Mouse (Mus musculus) liver, embryonic 15.5 days (tissue): ENCODE data around the gene Mdfi. TPM values are rescaled to one million over a fixed set of nuclear protein-coding genes. Genes with fewer than 3 reads are reported as not detected.
A peak's percentile ranks its signal among the peaks of the same experiment; 100 is the strongest.

Experiments used
- ATAC-seq: fragments of 200-750 bp; cut with Nextera tagmentation; 2 replicates; pipeline ENCODE4 v1.8.0; 2017; ENCODE audit warnings: moderate number of reproducible peaks, mild to moderate bottlenecking, moderate library complexity; ENCODE audit not compliant: insufficient read depth
- H3K27ac ChIP-seq: fragments of 300-500 bp; sonication (generic); replicated peaks from 2 replicates; pipeline ENCODE4 v1.5.1; 2015; ENCODE audit warnings: mild to moderate bottlenecking, inconsistent platforms
- H3K27me3 ChIP-seq: fragments of 300-500 bp; sonication (generic); 2 replicates; pipeline ENCODE4 v1.6.1; 2015; ENCODE audit warnings: mild to moderate bottlenecking, inconsistent platforms
- H3K36me3 ChIP-seq: fragments of 300-500 bp; sonication (generic); replicated peaks from 2 replicates; pipeline ENCODE4 v1.6.1; 2015; ENCODE audit warnings: moderate library complexity, mild to moderate bottlenecking, inconsistent platforms
- H3K4me1 ChIP-seq: fragments of 300-500 bp; sonication (generic); replicated peaks from 2 replicates; pipeline ENCODE4 v1.6.1; 2015; ENCODE audit warnings: inconsistent platforms
- H3K4me2 ChIP-seq: fragments of 300-500 bp; sonication (generic); 2 replicates; pipeline ENCODE4 v1.6.1; 2015; ENCODE audit warnings: moderate library complexity, mild to moderate bottlenecking, inconsistent platforms
- H3K4me3 ChIP-seq: fragments of 300-500 bp; sonication (generic); replicated peaks from 2 replicates; pipeline ENCODE4 v1.5.1; 2015; ENCODE audit warnings: mild to moderate bottlenecking, inconsistent platforms
- H3K9ac ChIP-seq: fragments of 300-500 bp; sonication (generic); 2 replicates; pipeline ENCODE4 v1.6.1; 2015; ENCODE audit warnings: moderate library complexity, mild to moderate bottlenecking, inconsistent platforms
- H3K9me3 ChIP-seq: fragments of 300-500 bp; sonication (generic); replicated peaks from 2 replicates; pipeline ENCODE4 v1.6.1; 2016; ENCODE audit warnings: inconsistent platforms
- WGBS: fragments of 180-500 bp; shearing (Covaris S2); methylation state at CpG from one replicate; pipeline ENCODE4 v1.1.7; 2015; ENCODE audit warnings: mixed read lengths; ENCODE audit not compliant: insufficient replicate concordance; 5-methylcytosine and 5-hydroxymethylcytosine counted together
- polyA plus RNA-seq: library from polyadenylated mRNA; unstranded; fragments of >200 nt; fragmentation: Nextera tagmentation; extraction: Ambion mirVana; gene quantifications from 2 replicates; pipeline ENCODE4 v1.2.1, GENCODE M21; 2015

The Mdfi gene
- polyA plus RNA-seq, 1 experiment from 2014 or later: 0.76 TPM

DNA sequence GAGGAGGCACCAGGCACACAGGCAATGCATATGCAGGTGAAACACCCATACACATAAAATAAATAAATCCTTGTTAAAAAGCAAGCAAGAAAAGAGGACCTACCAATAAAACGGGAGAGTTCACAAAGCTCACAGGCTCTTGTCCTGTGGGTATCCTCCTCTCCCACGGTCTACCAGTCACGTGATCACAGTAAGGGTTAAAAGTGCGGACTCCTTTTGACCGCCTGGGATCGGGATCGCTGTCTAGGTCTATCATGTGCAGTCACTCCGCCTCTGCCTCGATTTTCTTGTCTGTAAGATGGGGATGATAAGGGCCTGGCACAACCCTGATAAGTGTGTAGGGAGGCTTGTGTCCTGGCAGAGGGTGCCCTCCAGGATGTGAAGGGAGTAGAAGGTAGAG, 37.1 kb downstream of the Mdfi start:
- Histone ChIP-seq H3K9me3 (no peaks in the 10 kb centered on the region), H3K36me3 (no peaks in the 10 kb centered on the region), H3K4me2 (no peak overlapping the region), H3K9ac (no peak overlapping the region), H3K4me1 (peaks cover 12% of the 10 kb centered on the region), H3K27ac (no peak overlapping the region), H3K4me3 (no peak overlapping the region), H3K27me3 (no peaks in the 10 kb centered on the region)
- ATAC-seq: no peak
- WGBS: 39% methylated on average over 9 of the region's 9 CpGs

DNA sequence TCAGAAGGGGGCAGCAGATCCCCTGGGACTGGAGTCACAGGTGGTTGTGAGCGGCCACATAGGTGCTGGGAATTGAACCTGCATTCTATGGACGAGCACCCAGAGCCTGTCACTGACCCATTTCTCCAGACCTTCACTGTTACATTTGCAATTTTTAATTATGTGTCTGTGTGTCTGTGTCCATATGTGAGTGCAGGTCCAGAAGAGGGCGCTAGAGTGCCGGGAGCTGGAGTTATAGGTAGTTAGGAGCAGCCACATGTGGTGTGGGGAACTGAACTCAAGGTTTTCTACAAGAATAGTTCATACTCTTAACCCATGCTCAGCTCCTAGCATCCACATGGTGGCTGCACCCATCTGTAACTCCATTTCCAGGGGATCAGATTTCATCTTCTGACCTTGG, 37.5 kb downstream of the Mdfi start:
- Histone ChIP-seq H3K4me3 (no peak overlapping the region), H3K27me3 (no peaks in the 10 kb centered on the region), H3K4me2 (no peak overlapping the region), H3K36me3 (no peaks in the 10 kb centered on the region), H3K27ac (no peak overlapping the region), H3K9me3 (no peaks in the 10 kb centered on the region), H3K9ac (no peak overlapping the region), H3K4me1 (peaks cover 13% of the 10 kb centered on the region)
- ATAC-seq: no peak
- 39% methylated on average over 4 of the region's 4 CpGs for WGBS

DNA sequence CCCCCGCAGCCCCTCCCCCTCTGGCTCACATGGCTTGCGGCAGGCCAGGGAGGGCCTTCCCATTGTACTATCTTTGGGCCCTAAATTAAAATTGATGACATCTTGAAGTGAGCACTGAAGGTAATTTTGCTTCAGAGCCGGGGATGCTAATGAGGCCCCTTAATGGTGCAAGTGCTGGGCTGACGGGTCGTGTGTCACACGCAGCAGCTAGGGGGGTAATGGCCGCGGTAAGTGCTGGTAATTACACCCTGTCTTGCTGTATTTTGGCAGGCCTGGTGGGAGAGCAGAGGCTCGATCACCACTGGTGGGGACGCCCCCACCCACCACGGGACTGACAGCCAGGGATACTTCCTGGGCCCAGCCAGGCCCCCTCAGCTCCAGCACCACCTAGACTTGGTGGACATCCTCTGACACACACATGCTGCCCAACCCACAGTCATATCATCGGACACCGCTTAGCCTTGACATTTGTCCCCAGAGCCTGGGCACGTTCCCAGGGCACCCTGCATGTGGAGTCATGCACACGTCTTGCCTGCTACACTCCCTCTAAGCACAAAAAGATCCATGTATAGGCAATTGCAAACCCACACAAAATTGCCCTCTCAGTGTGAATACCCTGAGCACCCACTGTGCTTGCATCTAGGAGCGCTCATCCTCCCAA, 38.2 kb downstream of the Mdfi start:
- Histone ChIP-seq H3K9ac (no peak overlapping the region), H3K4me3 (no peak overlapping the region), H3K36me3 (no peaks in the 10 kb centered on the region), H3K4me1 (peaks cover 13% of the 10 kb centered on the region), H3K9me3 (no peaks in the 10 kb centered on the region), H3K4me2 (no peak overlapping the region), H3K27ac (no peak overlapping the region), H3K27me3 (no peaks in the 10 kb centered on the region)
- 64% methylated on average over 16 of the region's 16 CpGs for WGBS
- ATAC-seq: no peak

DNA sequence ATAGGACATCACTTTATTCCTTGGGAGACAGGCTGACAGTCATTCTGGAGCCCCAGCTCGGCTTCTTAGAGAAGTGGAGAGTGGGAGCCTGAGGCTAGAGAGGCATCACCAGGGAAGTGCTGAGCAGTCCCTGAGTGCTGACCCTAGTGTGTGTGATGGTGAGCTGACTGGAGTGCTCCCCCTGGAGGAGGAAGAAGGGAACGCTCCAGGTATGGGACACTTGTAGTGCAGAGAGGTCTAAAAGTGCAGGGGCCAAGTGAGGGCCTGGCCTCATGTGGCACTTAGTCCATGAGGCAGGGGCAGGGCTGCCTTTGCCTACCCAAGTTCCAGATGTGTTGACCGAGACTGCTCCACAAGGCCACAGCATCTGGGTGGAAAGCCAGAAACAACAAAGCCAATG, 39.0 kb downstream of the Mdfi start:
- 25% methylated on average over 3 of the region's 3 CpGs for WGBS

DNA sequence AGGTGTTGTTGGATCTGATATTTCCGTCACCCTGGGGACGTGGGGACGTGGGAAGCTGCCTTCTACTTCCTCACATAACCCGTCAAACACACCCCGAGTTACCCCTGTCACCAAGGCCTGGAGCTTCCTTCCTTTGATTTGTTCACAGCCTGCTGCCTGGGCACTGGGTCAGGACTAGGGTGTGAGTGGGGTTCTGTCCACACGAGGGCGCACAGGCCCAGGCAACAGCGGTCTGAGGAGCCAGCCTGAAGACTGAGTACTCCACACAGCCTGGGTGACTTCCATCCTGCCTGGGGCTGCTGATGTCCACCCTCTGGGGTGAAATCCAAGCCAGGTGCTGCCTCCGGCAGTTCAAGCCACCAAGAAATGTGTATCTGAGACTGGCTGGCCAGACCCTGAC, 41.1 kb downstream of the Mdfi start:
- Histone ChIP-seq H3K4me2 (no peak overlapping the region), H3K9me3 (no peaks in the 10 kb centered on the region), H3K4me3 (no peak overlapping the region), H3K36me3 (no peaks in the 10 kb centered on the region), H3K4me1 (peaks cover 13% of the 10 kb centered on the region), H3K9ac (no peak overlapping the region), H3K27me3 (no peaks in the 10 kb centered on the region), H3K27ac (no peak overlapping the region)
- 5% methylated on average over 9 of the region's 9 CpGs for WGBS
- ATAC-seq: peak; percentile 59

More for the DNA sequence above, 39.0 kb downstream of the Mdfi start:
- Histone ChIP-seq H3K27me3 (no peaks in the 10 kb centered on the region), H3K27ac (no peak overlapping the region), H3K4me2 (no peak overlapping the region), H3K9ac (no peak overlapping the region), H3K36me3 (no peaks in the 10 kb centered on the region), H3K9me3 (no peaks in the 10 kb centered on the region), H3K4me1 (peaks cover 13% of the 10 kb centered on the region), H3K4me3 (no peak overlapping the region)
- no peak for ATAC-seq

DNA sequence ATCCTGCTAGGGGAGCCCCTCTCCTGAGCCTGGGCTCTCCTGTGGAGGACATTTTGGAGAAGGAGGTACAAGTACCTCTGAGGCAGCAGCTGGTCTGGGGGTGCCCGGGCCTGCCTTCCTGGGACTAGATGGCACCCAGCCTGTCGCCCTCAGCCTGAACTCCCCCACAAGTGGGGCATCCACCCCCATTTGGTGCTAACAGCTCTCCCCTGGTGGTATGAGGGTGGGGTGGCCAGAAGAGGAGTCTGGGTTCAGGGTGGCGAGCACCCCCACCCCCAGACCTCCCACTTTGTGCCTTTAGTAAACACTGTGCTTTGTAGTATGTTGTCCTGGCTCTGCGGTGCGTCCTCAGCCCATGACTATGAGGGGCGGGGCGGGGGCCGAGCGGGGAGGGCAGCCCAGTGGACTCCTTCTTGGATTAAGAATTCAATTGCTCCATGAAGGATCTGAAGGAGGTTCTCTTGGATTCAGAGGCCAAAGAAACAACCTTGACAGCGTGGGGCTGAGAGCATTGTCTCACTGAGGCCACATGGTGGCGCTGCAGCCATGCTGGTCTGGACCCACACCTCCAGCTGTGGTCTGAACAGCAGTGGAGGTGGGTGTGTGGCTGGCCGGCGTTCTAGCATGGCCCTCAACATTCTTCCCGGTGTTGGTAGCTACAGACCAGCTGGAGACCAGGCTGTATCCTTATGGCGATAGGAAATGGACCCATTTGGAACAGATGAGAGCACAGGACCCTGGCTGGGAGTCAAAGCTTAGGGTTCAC, 42.2 kb downstream of the Mdfi start:
- ATAC-seq: no peak

DNA sequence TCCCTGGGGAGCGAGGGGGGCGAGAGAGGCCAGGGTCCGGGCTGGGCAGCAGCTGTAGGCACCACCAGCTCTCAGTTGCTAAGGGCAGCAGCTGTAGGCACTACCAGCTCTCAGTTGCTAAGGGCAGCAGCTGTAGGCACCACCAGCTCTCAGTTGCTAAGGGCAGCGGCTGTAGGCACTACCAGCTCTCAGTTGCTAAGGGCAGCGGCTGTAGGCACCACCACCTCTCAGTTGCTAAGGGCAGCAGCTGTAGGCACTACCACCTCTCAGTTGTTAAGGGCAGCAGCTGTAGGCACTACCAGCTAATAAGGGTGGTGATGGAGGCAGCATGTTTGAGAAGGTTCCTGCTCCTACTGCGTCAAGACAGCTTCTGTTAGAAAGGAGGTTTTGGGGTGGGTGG, 45.5 kb downstream of the Mdfi start:
- no peak overlapping the region for H3K9ac ChIP-seq
- no peak for ATAC-seq
- H3K4me2 ChIP-seq: no peak overlapping the region
- WGBS: 66% methylated on average over 6 of the region's 6 CpGs
- H3K27ac ChIP-seq: no peak overlapping the region
- no peaks in the 10 kb centered on the region for H3K27me3 ChIP-seq
- H3K4me1 ChIP-seq: peaks cover 22% of the 10 kb centered on the region
- no peaks in the 10 kb centered on the region for H3K9me3 ChIP-seq
- H3K36me3 ChIP-seq: 0 out of 2 replicates have a peak, but pooled peaks cover 3% of the 10 kb centered on the region
- H3K4me3 ChIP-seq: no peak overlapping the region

More for the DNA sequence above, 42.2 kb downstream of the Mdfi start:
- H3K27ac ChIP-seq: no peak overlapping the region
- H3K4me2 ChIP-seq: no peak overlapping the region
- 22% methylated on average over 15 of the region's 15 CpGs for WGBS
- peaks cover 10% of the 10 kb centered on the region for H3K4me1 ChIP-seq
- H3K27me3 ChIP-seq: no peaks in the 10 kb centered on the region
- H3K36me3 ChIP-seq: 0 out of 2 replicates have a peak, but pooled peaks cover 3% of the 10 kb centered on the region
- H3K4me3 ChIP-seq: no peak overlapping the region
- H3K9me3 ChIP-seq: no peaks in the 10 kb centered on the region
- no peak overlapping the region for H3K9ac ChIP-seq

DNA sequence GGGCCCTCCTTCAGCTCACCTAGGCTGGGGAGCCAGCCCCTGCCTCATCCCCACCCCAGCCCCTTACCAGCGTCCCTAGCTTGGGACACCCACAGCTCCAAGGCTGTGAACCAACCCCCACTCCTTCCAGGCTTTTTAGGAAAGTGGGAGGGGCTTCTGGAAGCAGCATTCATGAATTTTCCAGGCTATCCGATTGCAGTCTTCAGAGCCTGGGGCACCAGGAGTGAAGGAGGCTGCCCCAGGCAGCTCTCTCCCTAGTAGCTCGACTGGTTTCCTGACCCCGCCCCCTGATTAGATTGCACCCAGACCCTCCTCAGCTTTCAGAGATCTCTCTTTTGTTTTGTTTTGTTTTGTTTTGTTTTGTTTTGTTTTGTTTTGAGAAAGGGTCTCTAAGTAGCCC, 46.2 kb downstream of the Mdfi start:
- no peak overlapping the region for H3K9ac ChIP-seq
- H3K4me2 ChIP-seq: no peak overlapping the region
- peaks cover 28% of the 10 kb centered on the region for H3K4me1 ChIP-seq
- no peaks in the 10 kb centered on the region for H3K27me3 ChIP-seq
- WGBS: 28% methylated on average over 4 of the region's 4 CpGs
- no peak overlapping the region for H3K4me3 ChIP-seq
- H3K36me3 ChIP-seq: 0 out of 2 replicates have a peak, but pooled peaks cover 3% of the 10 kb centered on the region
- ATAC-seq: no peak
- H3K27ac ChIP-seq: no peak overlapping the region
- no peaks in the 10 kb centered on the region for H3K9me3 ChIP-seq

DNA sequence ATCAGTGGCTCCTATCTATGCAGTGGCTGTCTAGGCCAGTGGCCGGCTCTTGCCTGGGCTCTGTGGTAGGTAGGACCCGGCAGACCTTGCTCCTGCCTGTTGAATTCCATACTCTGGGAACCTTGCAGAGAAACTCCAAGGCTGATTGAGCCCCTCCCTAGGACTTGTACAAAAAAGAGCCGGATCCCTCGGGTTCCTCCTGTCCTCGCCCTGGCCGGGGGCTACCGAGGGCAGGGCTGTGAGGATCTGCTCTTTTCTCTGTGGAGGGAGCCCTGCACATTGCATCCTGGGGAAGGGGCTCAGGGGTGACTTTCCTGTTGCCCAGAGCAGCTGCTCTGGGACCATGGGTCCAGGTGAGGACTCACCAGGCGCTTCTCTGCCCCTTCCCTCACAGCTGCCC, 46.9 kb downstream of the Mdfi start:
- Histone ChIP-seq H3K27me3 (no peaks in the 10 kb centered on the region), H3K36me3 (0 out of 2 replicates have a peak, but pooled peaks cover 3% of the 10 kb centered on the region), H3K27ac (no peak overlapping the region), H3K9me3 (no peaks in the 10 kb centered on the region), H3K4me3 (no peak overlapping the region), H3K4me1 (peaks cover 28% of the 10 kb centered on the region), H3K9ac (no peak overlapping the region), H3K4me2 (no peak overlapping the region)
- 50% methylated on average over 8 of the region's 8 CpGs for WGBS
- no peak for ATAC-seq

DNA sequence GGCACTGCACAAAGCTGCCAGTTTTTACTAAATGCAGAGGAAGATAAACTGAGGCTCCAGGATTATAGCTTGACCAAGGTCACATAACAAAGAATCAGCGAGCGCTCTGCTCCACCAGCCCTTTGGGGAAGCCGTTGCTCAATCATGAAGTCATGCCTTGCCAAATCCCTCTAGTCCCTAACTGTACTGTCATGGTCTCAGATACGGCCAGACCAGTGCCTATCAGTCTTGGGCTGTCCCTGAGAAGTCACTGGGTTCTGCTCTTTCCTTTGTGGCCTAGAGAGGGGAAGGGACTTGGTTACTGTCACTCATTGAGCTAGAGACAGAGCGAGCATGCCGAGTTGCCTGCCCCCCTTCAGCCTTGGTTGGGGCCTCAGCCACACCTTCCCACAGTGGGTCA, 50.1 kb downstream of the Mdfi start:
- no peak overlapping the region for H3K4me2 ChIP-seq
- no peak overlapping the region for H3K9ac ChIP-seq
- H3K4me1 ChIP-seq: peaks cover 30% of the 10 kb centered on the region
- H3K27me3 ChIP-seq: no peaks in the 10 kb centered on the region
- H3K36me3 ChIP-seq: 0 out of 2 replicates have a peak, but pooled peaks cover 3% of the 10 kb centered on the region
- peak overlapping the region; percentile 45; the same call in 1 of the 2 replicates for H3K27ac ChIP-seq
- no peaks in the 10 kb centered on the region for H3K9me3 ChIP-seq
- ATAC-seq: 0 out of 2 replicates have a peak, but pooled peaks have one; percentile 23
- 26% methylated on average over 6 of the region's 6 CpGs for WGBS
- H3K4me3 ChIP-seq: no peak overlapping the region

DNA sequence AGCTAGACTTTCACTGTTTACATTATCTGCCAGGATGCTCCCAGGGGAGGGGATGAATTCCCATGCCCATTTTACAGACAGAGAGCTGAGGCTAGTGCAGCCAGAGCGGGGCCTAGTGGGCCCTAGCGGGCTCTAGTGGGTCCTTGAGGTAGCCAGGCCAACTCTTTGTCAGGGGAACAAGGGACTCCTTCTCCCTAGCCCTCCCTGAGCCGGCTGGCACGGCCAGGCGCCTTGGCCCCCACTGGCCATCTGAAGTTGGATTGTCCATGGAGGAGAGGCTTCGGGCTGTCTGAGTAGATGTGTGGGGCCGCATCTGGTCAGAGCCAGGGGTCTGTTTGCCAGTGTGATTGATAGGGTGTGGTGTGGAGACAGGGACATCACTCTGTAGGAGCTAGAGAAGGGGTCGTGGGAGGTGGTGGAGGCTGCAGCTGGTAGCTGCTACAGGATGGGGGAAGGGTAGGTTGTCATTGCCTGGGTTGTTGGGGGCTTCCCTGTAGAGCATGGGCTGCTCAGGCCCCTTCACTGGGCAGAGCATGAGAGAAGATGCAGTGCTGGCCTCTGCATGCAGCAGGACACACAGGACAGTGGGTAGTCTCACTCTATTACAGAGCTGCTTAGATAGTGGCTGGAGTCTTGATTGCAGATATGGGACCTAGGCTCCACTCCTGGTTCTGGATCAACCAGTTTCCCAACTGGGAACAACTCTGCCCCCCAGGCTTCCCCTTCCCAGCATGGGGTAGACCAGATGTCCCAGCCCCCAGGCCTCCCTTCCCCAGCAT, 50.9 kb downstream of the Mdfi start:
- no peak overlapping the region for H3K4me3 ChIP-seq
- H3K27ac ChIP-seq: no peak overlapping the region
- 63% methylated on average over 8 of the region's 8 CpGs for WGBS
- no peak for ATAC-seq
- no peak overlapping the region for H3K4me2 ChIP-seq
- no peaks in the 10 kb centered on the region for H3K9me3 ChIP-seq
- no peaks in the 10 kb centered on the region for H3K27me3 ChIP-seq
- 0 out of 2 replicates have a peak, but pooled peaks cover 3% of the 10 kb centered on the region for H3K36me3 ChIP-seq
- H3K4me1 ChIP-seq: peaks cover 30% of the 10 kb centered on the region
- no peak overlapping the region for H3K9ac ChIP-seq
